Mouse (Mus musculus) right cerebral cortex, postnatal 10 days (tissue): ENCODE measurements around the gene Trmt1.
A peak's percentile ranks its signal among the peaks of the same experiment; 100 is the strongest.
"Not testable (repeated sequence)": the region's sequence is repeated elsewhere in the genome, so short reads cannot be mapped to it uniquely, and the experiment has no call there.

Experiments
- DNase-seq, 2 experiments: peaks; one replicate each; pipeline ENCODE4 v3.0.0; 2021; ENCODE audit warnings: low spot score in 2 of 2

Gene Trmt1

GRCm38 (mm10) chr8:84659936-84660818 lies 25.9 kb upstream of the Trmt1 start:
- DNase-seq = no peak

GRCm38 (mm10) chr8:84660819-84661457 lies 25.2 kb upstream of the Trmt1 start:
- no peak for DNase-seq

GRCm38 (mm10) chr8:84661458-84661871 lies 24.6 kb upstream of the Trmt1 start:
- peak; percentile 72 to 75 for DNase-seq

GRCm38 (mm10) chr8:84661961-84662571 lies 24.0 kb upstream of the Trmt1 start:
- peak; percentile 66 to 67 for DNase-seq

GRCm38 (mm10) chr8:84662581-84663065 lies 23.5 kb upstream of the Trmt1 start, which contains the start of gene Ier2:
TSS of gene Ier2 (minus strand) at chr8:84662852.
- DNase-seq = peak; percentile 95 to 97

GRCm38 (mm10) chr8:84663483-84664327 lies 22.4 kb upstream of the Trmt1 start:
- DNase-seq = peak; percentile 97 to 98

GRCm38 (mm10) chr8:84664566-84665384 lies 21.3 kb upstream of the Trmt1 start:
- peak; percentile 92 to 94 for DNase-seq

- no peak for DNase-seq
Measured at GRCm38 (mm10) chr8:84665385-84665893, 20.7 kb upstream of the Trmt1 start.

GRCm38 (mm10) chr8:84668081-84668480 lies 18.0 kb upstream of the Trmt1 start:
- DNase-seq = no peak

GRCm38 (mm10) chr8:84668731-84669485 lies 17.2 kb upstream of the Trmt1 start:
- no peak for DNase-seq

- DNase-seq = not testable (repeated sequence)
Measured at GRCm38 (mm10) chr8:84670295-84671006, 15.7 kb upstream of the Trmt1 start.

GRCm38 (mm10) chr8:84677305-84677704 lies 8.8 kb upstream of the Trmt1 start:
- DNase-seq = no peak

- no peak for DNase-seq
Measured at GRCm38 (mm10) chr8:84681476-84681875, 4.6 kb upstream of the Trmt1 start.

GRCm38 (mm10) chr8:84682257-84682656 lies 3.9 kb upstream of the Trmt1 start:
- no peak for DNase-seq

- no peak for DNase-seq
Measured at GRCm38 (mm10) chr8:84684537-84684936, 1.6 kb upstream of the Trmt1 start.

- no peak for DNase-seq
Measured at GRCm38 (mm10) chr8:84687003-84687704, 1.0 kb downstream of the Trmt1 start.

- peak; percentile 92 for DNase-seq
Measured at GRCm38 (mm10) chr8:84687705-84688100, 1.6 kb downstream of the Trmt1 start, which contains the start of gene Nacc1. TSS of gene Nacc1 (minus strand) at chr8:84687862.
